Mouse (Mus musculus) thymus, postnatal 25 days (tissue): ENCODE data around the gene Fbxw7.

Source experiments
- DNase-seq: peaks from one replicate; pipeline ENCODE4 v3.0.0; 2022

The Fbxw7 gene

DNA sequence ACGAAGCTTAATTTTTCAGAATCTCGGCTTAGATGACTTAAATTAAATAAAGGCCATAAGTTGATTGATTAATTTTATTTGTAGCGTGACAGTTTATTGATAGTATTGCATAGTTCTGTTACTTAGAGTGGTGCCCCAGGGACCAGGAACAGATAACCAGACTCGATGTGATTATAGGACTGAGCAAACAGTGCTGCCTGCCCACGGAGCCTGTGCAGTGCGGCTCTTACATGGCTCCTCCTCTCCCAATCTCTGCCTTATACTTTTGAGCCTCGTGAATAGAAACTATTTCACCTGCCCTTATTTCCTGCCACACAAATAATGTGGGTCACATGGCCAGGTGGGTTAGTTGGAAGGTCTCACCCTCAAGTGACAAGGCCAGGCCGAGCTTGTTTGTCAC, 82.9 kb downstream of the Fbxw7 start:
- no peak for DNase-seq

DNA sequence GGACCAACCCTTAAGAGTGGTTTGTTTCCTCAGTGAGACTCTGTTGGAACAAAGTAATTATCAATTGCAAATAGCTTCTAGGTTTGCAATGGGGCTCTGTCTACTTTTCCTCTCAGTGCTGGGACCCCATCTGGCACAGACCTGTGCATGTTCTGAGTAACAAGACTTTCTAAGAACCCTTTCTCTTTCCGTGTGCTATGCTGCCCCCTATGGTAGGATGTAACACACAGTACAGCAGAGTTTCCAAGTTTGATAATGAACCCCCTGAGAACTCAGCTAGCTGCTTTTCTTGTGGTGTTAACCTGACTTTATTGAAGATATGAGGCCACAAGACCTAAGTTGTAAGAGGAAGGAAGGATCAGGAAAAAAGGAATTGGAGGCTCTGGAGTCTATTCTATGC, 91.5 kb downstream of the Fbxw7 start:
- peak; percentile 48 for DNase-seq

DNA sequence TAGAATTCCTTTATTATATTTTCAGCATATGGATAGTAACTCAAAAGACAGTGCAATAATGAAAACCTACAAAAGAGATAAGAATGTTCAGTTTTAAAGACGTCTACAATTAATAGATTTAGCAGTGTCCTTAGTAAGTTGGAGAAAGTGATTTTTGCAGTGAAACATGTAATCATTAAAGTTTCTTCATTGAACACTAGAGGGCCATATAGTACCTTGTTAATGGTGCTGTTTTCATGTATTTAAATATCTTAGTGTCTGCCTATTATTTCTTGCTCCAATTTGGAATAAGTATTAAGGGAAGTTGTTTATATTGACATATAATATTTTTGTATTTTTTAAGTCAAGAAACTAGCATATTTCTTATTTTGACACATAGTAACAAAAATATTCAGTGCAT, 99.2 kb downstream of the Fbxw7 start:
- DNase-seq: no peak

DNA sequence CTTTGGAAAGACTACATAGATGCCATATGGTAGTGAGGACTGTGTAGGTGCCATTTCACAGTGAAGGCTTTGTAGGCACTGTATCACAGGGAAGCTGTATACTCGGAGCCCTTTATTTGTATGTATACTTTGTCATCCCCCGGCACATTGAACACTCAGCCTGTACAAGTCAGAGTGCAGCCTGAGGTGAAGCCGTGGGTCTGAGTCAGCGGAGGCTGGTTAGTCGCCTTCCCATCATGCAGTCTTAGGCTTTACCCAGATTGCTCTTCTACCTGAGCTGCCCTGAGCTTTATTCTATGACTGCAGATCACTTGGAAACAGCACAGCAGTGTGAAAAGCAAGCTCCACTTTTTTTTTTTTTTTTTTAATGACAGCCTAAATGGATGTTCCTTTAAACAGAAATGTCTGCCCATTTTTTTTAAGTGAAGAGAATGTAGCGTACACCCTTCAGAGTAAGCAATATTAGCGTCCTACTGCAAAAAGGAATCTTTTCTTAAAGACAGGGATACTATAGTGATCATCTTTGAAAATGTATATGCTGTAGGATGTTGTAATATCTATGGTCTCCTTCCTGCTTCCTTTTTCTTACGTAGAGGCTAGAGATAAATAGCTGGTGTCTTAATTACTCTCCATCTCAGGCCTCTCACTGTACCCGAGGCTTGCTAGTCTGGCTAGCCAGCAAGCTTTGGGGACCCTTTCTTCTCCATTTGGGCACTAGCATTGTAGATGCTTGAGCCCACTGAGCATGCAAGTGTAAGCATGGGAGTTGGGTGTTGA, 103.0 kb downstream of the Fbxw7 start:
- no peak for DNase-seq

DNA sequence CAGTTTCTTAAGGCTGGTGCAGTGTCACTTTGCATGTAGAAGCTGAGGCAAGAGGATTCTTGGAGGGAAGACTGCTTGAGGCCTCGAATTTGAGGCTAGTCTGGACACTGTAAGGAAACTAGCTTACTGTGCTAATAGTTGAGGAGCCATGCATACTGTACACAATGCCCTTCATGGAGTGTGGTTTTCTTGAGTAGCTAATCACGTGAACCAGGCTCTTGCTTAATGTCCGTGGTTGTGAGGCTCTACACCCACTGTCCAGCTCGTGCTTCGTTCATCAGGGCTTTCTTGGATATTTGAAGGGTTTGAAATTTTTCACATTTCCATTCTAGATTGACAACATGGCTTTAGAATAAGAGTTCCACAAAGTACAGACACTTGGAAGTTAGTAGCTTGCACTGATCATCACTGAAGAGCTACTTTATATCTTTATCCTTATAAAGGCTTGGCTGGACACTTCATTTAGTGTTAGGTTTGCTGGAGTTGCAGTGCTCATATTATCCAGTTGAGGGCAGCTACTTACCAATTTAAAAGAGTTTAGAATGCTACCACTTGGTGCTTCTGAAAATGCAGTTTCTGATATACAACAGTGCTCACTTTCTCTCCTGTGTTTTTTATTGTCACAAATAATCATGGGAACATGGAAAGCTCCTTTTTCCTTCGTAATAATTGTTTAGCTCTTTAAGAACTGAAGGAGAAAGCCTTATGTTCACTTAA, 106.8 kb downstream of the Fbxw7 start:
- DNase-seq: no peak

DNA sequence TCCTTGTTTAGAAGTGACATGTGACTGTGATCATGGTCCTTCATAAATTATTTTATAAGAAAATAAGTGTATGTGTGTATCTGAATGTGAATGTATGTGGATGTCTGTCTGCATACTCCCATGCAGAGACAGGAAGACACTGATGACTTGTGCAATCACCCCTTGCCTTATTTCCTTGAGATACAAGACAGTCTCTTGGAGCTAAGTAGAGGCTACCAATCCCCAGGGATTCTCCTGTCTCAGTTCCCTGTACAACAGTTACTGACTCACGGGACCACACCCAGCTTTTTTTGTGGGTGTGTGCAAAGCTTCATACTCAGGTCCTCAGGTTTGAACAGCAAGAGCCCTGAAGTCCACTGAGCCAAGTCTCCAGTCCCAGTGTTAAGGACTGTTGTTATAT, 108.2 kb downstream of the Fbxw7 start:
- DNase-seq: no peak

DNA sequence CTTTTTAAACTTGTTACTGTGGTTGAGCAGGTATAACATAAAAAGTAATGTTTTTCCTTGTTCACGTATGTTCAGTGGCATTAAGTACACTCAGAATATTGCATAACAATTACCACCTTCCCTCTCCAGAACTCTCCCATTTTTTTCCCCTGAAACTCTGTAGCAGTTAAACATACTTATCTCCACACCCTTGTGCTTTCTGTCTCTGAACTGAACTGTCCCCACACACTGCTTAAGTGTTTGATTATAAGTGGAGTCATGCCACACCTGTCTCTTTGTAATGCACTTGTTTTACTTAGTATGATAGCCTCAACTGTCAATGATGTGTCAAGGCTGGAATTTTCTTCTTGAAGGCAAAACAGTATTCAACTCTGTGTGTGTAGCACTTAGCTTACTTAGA, 108.6 kb downstream of the Fbxw7 start:
- no peak for DNase-seq

DNA sequence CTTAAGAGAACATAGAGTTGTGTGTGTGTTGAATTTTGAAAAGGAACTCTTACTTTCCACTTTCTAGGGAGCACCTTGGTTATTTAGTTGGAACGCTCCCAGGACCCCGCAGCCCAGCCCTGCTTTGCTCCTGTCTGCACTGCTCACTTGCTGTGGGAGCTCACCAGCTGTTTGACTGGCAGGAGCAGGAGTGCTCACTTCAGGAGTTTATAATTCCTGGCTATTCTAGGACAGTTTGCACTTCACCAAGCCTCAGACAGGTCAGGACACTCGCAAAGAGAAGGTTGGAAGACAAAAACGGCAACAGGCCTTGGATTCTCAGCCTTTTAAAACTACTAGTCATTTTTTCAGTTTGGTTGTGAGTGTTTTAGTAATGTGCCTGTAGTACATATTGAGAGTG, 110.2 kb downstream of the Fbxw7 start:
- no peak for DNase-seq

DNA sequence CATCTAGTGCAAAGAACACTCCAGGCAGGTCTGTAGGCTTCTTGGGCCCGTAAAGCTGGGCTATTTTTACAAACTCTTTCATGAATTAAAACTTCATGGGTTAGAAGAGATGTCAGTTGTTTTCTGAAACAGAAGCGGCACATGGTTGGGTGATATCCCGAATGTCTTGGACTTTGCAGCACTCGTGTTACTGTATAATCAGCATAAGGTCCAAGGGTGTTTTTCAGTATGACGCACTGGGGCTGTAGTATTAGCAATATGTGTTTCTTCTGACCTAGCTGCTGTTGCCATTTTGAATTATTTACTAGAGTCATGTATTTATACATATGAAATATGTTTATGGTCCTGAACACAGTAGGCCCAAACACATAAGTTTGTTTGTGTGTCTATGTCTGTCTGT, 111.1 kb downstream of the Fbxw7 start:
- DNase-seq: no peak

DNA sequence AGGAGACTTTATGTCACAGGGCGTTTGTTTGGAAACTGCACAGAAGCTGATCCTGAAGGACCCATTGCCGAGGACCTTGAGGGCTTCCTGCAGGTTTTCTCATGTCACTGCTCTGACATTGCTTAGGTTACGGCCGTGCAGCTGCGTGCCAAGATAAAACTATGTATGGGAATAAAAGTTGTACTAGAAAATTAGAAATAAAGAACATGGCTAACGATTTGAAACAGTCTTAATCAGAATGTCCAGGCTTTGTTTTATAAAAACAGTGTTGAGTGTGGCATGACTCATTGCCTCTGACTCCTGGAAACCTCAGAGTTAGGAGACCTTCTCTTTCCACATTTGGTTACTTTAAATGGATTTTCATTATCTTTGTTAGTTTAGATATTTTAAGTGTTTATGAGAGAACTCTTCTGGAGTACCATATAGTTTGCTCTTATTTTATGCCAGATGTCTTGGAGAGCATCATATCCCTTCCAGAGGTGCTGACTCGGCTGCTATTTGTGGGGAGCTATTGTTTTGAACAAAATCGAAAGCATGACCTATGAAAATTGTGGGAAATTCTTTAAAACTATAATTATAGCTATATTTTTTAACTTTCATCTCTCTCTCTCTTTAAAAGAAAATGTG, 112.2 kb downstream of the Fbxw7 start:
- DNase-seq: no peak

DNA sequence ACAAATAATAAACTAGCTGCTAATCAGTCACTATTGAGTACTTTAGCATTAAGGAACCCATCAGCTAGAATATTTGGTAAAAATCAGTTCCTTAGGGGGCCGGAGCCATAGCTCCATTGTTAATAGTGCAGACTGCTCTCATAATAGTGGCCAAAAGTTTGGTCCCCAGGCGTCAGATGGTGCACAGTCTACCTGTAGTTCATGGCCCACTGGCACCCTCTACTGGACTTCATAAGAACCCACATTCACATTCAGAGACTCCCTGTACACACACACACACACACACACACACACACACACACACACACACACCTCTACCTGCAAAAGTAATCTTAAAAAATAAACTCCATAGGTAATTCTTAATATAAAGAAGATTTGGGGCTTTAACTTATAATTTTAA, 112.8 kb downstream of the Fbxw7 start:
- no peak for DNase-seq

DNA sequence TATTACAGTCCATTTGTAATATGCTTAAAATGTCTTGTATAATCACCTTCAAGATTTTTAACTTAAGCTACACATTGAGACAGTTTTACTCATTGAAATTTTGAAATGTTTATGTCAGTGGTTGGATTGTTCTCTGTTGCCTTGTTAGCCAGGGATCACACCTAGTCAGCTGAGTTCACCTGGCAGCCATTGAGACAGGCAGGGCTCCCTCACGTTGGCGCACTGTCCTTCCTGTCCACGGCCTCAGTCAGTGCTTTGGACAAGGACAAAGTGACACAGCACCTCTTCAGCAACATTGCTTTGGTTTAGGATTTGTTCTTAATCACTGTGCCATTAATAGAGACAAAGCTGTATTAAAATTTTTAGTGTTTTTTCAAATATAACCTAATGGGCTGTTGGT, 114.1 kb downstream of the Fbxw7 start:
- DNase-seq: no peak

DNA sequence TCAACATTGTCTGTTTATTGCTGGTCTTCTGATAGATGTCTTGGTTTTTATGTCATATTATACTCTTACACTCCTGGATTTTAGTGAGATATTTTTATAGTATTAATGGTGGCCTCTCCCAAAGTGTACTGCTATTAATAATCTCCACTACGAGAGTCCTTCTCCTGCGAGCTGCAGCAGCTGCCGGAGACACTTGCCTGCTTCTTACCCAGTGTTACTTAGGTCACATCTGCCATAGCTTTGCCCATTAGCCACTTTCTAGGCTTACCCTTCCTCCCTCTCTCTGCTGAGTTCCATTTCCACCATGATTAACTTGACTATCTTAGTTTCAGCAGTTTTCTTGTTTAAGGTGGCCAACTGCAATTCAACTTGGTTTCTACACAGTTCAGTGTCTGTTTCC, 115.6 kb downstream of the Fbxw7 start:
- DNase-seq: no peak

DNA sequence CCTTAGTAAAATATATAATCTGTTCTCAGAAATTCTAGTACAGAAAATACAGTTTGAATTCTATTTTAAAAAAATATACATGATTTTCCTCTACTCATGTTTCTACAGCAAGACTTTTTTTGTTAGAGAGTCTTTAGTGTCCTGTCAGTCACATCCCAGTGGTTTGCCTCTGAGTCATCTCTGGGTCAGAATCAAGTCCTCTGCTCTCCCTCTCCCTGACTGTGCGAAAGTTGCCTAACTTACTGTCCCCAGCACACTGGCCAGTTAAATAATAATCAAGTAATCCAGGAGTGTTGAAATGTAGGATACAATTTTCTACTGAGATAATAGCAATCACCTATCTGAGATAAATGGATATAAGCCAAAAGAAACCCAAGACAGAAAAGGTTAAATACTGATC, 120.7 kb downstream of the Fbxw7 start:
- no peak for DNase-seq

DNA sequence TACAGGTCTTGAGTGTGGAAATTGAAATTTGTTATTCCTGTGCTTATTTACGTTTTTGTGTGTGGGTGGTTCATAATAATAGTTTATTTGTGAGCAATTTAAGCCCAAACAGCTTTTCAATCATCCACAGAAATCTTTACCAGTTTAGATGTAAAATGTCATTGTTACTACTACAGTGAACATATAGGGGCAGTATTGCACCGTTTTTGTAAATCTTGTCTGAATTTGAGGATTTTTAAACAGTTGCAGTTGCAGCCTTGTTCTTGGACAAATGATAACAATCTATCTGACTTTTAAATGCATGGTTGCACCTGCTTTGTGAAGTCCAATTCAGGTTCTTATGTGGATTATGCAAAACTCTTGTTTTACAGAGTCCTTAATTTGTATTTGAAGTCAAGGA, 121.2 kb downstream of the Fbxw7 start:
- no peak for DNase-seq

DNA sequence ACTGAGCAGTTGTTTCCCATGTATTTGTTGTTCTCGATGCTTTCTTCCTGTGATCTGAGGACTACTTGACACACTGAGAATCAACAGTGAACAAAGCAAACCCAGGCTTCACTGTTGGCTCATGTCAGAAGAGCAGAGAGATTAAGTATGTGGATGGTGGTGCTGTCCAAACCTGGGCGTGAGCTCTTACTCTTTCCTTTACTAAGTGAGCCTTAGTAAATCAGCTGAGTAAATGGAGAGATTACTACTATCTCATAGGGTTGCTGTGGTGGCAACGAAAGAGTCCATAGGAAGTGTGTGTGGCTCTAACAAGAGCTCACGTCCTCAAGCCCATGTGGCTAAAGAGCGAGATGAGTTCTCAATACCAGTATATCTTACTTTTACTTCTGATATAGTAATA, 121.9 kb downstream of the Fbxw7 start:
- no peak for DNase-seq

DNA sequence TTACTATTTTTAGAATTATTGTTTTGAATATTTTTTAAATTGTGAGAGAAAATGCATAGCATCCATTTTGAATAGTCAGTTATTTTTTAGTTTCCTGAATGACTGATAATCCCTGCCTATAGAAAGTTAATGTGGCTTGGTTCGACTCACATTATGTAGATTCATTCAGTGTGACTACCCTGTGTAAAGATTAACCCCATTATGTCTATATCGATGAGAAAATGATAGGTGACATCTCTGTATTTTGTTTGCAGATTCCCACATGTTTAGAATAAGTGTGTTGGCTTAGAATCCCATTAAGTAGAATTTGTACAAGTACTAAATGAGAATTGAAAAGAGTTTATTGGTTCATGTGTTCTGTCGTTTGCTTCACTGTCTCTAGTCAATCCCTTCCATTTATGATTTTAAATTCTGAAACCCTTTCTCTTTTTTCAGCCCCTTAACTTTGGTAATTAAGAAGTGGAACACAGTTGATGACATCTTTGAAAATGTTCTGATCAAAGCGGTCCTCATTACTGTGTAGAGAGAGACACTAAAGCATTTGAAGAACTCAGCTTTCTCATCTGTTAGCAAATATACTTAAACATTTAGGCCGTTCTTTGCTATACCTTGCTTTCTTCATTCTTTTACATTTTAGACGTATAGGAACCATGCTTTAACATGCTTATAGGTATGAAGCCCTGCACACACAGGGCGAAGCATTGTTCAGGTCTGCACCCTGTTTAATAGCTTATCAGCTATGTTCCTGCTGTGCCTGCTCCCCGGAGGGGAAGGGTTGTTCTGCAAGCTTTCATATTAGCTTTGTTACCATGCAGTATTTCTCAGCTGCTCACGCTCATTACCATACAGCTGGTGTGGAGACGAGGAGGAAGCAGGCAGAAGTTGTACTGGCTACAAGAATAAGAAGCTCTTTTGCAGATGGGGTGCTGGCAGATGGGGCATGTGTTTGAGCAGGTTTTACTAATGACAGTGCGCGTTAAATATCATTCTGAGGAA, 122.6 kb downstream of the Fbxw7 start:
- no peak for DNase-seq

DNA sequence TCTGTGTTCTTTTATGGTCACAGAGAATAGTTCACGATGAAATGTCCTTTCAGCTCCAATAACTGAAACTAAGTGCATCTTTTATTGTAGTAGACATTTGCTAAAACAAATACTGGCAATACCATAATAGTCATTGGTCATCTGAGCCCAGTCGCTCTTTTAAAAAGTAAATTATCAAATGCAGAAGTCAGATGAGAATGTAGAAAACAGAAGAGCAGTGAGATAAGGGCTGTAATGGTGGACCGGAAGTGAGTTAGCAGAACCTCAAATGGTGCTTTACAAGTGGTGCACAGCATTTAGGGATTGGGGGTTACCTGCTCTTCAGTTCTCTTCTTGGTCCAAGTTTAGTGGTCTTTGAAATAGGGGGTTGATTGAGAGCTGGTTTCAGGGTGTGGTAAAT, 129.9 kb downstream of the Fbxw7 start:
- no peak for DNase-seq

DNA sequence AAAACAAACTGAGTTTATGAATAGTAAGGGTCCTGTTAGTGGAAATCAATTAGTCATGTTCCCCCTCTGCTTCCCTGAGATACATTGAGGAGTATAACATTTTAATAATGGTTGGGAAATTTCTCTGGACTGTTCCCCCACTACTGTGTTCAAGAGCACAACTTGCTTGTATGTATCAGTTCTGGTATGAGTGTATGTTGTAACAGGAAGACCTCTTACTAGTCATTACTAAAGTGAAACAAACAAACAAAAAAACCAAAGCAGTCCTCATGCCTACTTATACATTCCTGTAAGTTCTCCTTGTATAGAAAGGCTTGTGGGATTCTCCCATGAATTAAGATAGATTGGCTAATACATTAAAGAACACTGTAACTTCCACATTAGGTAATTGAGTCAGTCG, 131.3 kb downstream of the Fbxw7 start:
- no peak for DNase-seq

DNA sequence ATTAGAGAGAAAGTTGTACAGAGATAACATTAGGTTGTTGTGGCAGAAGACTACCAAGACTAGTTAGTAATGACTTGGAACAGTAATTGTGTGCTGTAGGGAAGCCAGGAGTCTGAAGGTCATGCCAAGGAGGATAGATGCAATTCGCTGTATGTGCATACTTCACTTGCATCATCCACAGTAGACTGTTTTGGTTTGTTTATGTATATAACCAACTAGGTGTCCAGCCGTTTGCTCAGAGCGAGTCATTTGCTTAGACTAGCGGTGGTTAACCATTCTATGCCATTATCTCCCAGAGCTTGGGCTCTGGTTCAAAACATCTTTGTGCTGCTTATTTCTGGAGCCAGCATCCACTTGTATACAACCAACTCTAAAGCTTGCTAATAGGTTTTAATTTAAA, 134.3 kb downstream of the Fbxw7 start:
- DNase-seq: no peak

DNA sequence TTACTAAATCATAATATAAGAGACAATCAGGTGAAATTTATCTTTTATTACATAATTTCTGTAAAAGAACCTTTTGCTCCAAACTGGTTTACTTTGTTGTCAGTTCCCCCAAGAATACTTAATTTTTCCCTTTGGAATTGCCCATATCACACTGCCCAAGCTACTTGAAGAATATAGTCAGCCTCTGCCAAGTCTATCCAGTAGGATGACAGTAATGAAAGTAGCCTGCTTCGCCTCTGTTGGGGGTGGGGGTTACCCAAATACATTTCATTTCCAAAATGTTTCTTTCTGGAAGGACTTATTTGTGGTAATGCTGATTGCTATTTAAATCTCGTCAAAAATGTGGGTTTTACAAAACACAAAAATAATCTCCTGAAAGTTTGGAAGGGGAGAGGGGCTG, 136.6 kb downstream of the Fbxw7 start:
- no peak for DNase-seq

DNA sequence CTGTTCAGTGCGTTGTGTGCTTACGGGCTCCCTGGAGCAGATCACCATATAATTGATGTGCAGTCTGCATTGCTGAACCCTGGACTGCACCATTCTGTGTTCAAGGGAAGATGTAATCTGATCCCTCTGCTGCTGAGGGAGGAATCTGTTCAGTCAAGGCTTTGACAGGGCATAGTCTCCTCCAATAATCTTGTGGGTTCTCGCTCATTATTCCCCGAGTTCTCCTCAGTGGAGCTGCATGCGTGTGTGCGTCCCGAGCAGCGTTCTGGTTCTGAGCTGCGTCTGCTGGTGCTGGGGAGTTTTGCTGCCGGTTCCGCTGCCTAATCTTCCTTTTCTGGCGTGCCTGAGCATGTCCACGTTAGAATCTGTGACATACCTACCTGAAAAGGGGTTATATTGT, 137.1 kb downstream of the Fbxw7 start:
- DNase-seq: no peak

DNA sequence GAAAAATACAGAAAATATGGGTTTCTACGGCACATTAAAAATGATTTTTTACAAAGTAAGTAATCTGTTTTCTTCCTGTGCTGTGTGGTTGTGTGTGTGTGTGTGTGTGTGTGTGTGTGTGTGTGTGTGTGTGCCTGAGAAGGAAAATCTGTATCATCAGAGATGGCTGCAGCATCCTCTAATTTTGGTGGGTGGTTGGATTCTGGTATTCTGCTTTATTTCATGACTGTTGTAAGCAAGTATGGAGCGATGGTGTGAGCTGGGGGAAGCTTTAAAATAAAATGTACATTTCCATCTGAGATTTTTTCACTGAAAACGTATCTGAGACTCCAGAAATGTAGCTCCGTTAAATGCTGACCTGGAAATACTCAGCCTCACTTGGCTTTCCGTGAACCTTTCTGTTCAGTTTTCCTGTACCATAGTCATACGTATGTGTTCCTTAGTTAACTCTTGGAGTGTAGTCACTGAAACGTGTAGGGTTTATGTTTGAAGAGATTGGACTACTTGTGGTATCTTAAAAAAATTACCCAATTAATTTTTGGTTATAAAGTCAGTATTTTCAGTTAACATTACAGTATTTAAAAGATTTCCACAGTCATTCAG, 137.6 kb downstream of the Fbxw7 start:
- DNase-seq: no peak
